Mouse (Mus musculus) small intestine, adult 2 months (tissue): ENCODE measurements around the gene Runx1.

ENCODE experiments used
- CTCF ChIP-seq: fragments of 200-500 bp; IDR thresholded peaks from 2 replicates; pipeline ENCODE4 v1.5.1; 2012; ENCODE audit warnings: low read depth, mild to moderate bottlenecking, control low read depth, inconsistent platforms, low read length, moderate library complexity, mixed read lengths; ENCODE audit not compliant: insufficient replicate concordance, insufficient read length; ENCODE audit errors: extremely low read depth
- POLR2A ChIP-seq: fragments of 200-500 bp; IDR thresholded peaks from 2 replicates; pipeline ENCODE4 v1.6.1; 2012; ENCODE audit warnings: low read depth, mild to moderate bottlenecking, control low read depth, inconsistent platforms, low read length, moderate library complexity

- no peak for TF ChIP-seq CTCF
- no peak for TF ChIP-seq POLR2A
Observed at GRCm38 (mm10) chr16:92644315-92644714, 181.6 kb downstream of the Runx1 start.
